Mouse (Mus musculus): ENCODE data around the gene Fam213b. TPM values are rescaled to one million over a fixed set of nuclear protein-coding genes. Genes with fewer than 3 reads are reported as not detected.
A peak's percentile ranks its signal among the peaks of the same experiment; 100 is the strongest.

Fam213b gene
- total and polyA plus RNA-seq, 3 experiments, result not detected

GRCm38 (mm10) chr4:154887593-154888250 is 11.2 kb downstream of the Fam213b start:
- peaks cover 61% of the 10 kb centered on the region for H3K27me3 ChIP-seq (ENCODE audit: insufficient read depth, low read length)
- no peaks in the 10 kb centered on the region for H3K36me3 ChIP-seq (replicated peaks)
- H3K4me1 ChIP-seq (ENCODE audit: insufficient read depth, low read depth, low read length), result peaks cover 2% of the 10 kb centered on the region; the same call in 1 of the 2 replicates
- ATAC-seq (ENCODE audit: extremely low read depth, insufficient number of reproducible peaks, low FRiP score, poor library complexity, severe bottlenecking), result no peak
- no peak for DNase-seq (ENCODE audit: low spot score)
- no peak overlapping the region for H3K4me3 ChIP-seq (ENCODE audit: low read depth, low read length)
- TF ChIP-seq CTCF (IDR thresholded peaks at IDR 0.05; ENCODE audit: low read depth, low read length), result no peak
- TF ChIP-seq GATA1 (IDR thresholded peaks at IDR 0.05; ENCODE audit: borderline replicate concordance, low read length), result no peak
- TF ChIP-seq GATA2 (IDR thresholded peaks at IDR 0.05; ENCODE audit: borderline replicate concordance, low read depth, low read length), result no peak
- TF ChIP-seq TAL1 (conservative IDR thresholded peaks at IDR 0.05; ENCODE audit: low read depth, low read length), result no peak
- no peak for TF ChIP-seq POLR2AphosphoS5 (IDR thresholded peaks at IDR 0.05; ENCODE audit: insufficient replicate concordance, low read depth, low read length)
- no peaks in the 10 kb centered on the region for H3K9me3 ChIP-seq (replicated peaks)

- ATAC-seq (ENCODE audit: extremely low read depth, insufficient number of reproducible peaks, low FRiP score, poor library complexity, severe bottlenecking) (no peak), DNase-seq (ENCODE audit: low spot score) (no peak)
- Histone ChIP-seq H3K36me3 (replicated peaks) (no peaks in the 10 kb centered on the region), H3K4me1 (ENCODE audit: insufficient read depth, low read depth, low read length) (peaks cover 3% of the 10 kb centered on the region), H3K27me3 (ENCODE audit: insufficient read depth, low read length) (peaks cover 57% of the 10 kb centered on the region), H3K9me3 (replicated peaks) (no peaks in the 10 kb centered on the region), H3K4me3 (ENCODE audit: low read depth, low read length) (no peak overlapping the region)
- TF ChIP-seq POLR2AphosphoS5 (IDR thresholded peaks at IDR 0.05; ENCODE audit: insufficient replicate concordance, low read depth, low read length), result no peak
Observed at GRCm38 (mm10) chr4:154886876-154887592, 11.9 kb downstream of the Fam213b start.

- Histone ChIP-seq H3K9me3 (replicated peaks) (no peaks in the 10 kb centered on the region), H3K4me3 (ENCODE audit: low read depth, low read length) (no peak overlapping the region), H3K4me1 (ENCODE audit: insufficient read depth, low read depth, low read length) (peaks cover 19% of the 10 kb centered on the region), H3K36me3 (replicated peaks) (no peaks in the 10 kb centered on the region), H3K27me3 (ENCODE audit: insufficient read depth, low read length) (peaks cover 48% of the 10 kb centered on the region)
- DNase-seq (ENCODE audit: low spot score) (no peak), ATAC-seq (ENCODE audit: extremely low read depth, insufficient number of reproducible peaks, low FRiP score, poor library complexity, severe bottlenecking) (no peak)
- no peak for TF ChIP-seq POLR2AphosphoS5 (IDR thresholded peaks at IDR 0.05; ENCODE audit: insufficient replicate concordance, low read depth, low read length)
- no peak for TF ChIP-seq CTCF (IDR thresholded peaks at IDR 0.05; ENCODE audit: low read depth, low read length)
- no peak for TF ChIP-seq GATA1 (IDR thresholded peaks at IDR 0.05; ENCODE audit: borderline replicate concordance, low read length)
- no peak for TF ChIP-seq GATA2 (IDR thresholded peaks at IDR 0.05; ENCODE audit: borderline replicate concordance, low read depth, low read length)
- no peak for TF ChIP-seq TAL1 (conservative IDR thresholded peaks at IDR 0.05; ENCODE audit: low read depth, low read length)
Observed at GRCm38 (mm10) chr4:154885416-154885815, 13.5 kb downstream of the Fam213b start.

- H3K9me3 ChIP-seq (replicated peaks), result no peaks in the 10 kb centered on the region
- H3K27me3 ChIP-seq (ENCODE audit: insufficient read depth, low read length), result peaks cover 33% of the 10 kb centered on the region
- ATAC-seq (ENCODE audit: extremely low read depth, insufficient number of reproducible peaks, low FRiP score, poor library complexity, severe bottlenecking) (no peak), DNase-seq (ENCODE audit: low spot score) (no peak)
- H3K4me3 ChIP-seq (ENCODE audit: low read depth, low read length), result no peak overlapping the region; the same call in 1 of the 2 replicates
- H3K4me1 ChIP-seq (ENCODE audit: insufficient read depth, low read depth, low read length), result peaks cover 24% of the 10 kb centered on the region
- TF ChIP-seq GATA1 (IDR thresholded peaks at IDR 0.05; ENCODE audit: borderline replicate concordance, low read length), result no peak
- TF ChIP-seq TAL1 (conservative IDR thresholded peaks at IDR 0.05; ENCODE audit: low read depth, low read length), result no peak
- TF ChIP-seq GATA2 (IDR thresholded peaks at IDR 0.05; ENCODE audit: borderline replicate concordance, low read depth, low read length), result no peak
- no peak for TF ChIP-seq POLR2AphosphoS5 (IDR thresholded peaks at IDR 0.05; ENCODE audit: insufficient replicate concordance, low read depth, low read length)
- no peak for TF ChIP-seq CTCF (IDR thresholded peaks at IDR 0.05; ENCODE audit: low read depth, low read length)
- no peaks in the 10 kb centered on the region for H3K36me3 ChIP-seq (replicated peaks)
Observed at GRCm38 (mm10) chr4:154882014-154882659, 16.8 kb downstream of the Fam213b start.

- Histone ChIP-seq H3K4me1 (ENCODE audit: insufficient read depth, low read depth, low read length) (peaks cover 24% of the 10 kb centered on the region), H3K4me3 (ENCODE audit: low read depth, low read length) (no peak overlapping the region; the same call in 1 of the 2 replicates), H3K9me3 (replicated peaks) (no peaks in the 10 kb centered on the region), H3K36me3 (replicated peaks) (no peaks in the 10 kb centered on the region), H3K27me3 (ENCODE audit: insufficient read depth, low read length) (peaks cover 29% of the 10 kb centered on the region)
- TF ChIP-seq TAL1 (conservative IDR thresholded peaks at IDR 0.05; ENCODE audit: low read depth, low read length) (peak; percentile 41), GATA1 (IDR thresholded peaks at IDR 0.05; ENCODE audit: borderline replicate concordance, low read length) (no peak), CTCF (IDR thresholded peaks at IDR 0.05; ENCODE audit: low read depth, low read length) (no peak)
- ATAC-seq (ENCODE audit: extremely low read depth, insufficient number of reproducible peaks, low FRiP score, poor library complexity, severe bottlenecking) (peak; percentile 86), DNase-seq (ENCODE audit: low spot score) (peak; percentile 38)
Observed at GRCm38 (mm10) chr4:154880730-154881129, 18.2 kb downstream of the Fam213b start.

GRCm38 (mm10) chr4:154877864-154878548 is 20.9 kb downstream of the Fam213b start:
- ATAC-seq (ENCODE audit: extremely low read depth, insufficient number of reproducible peaks, low FRiP score, poor library complexity, severe bottlenecking) (peak; percentile 76), DNase-seq (ENCODE audit: low spot score) (peak; percentile 76)
- TF ChIP-seq GATA2 (IDR thresholded peaks at IDR 0.05; ENCODE audit: borderline replicate concordance, low read depth, low read length) (no peak), CTCF (IDR thresholded peaks at IDR 0.05; ENCODE audit: low read depth, low read length) (no peak), POLR2AphosphoS5 (IDR thresholded peaks at IDR 0.05; ENCODE audit: insufficient replicate concordance, low read depth, low read length) (no peak), TAL1 (conservative IDR thresholded peaks at IDR 0.05; ENCODE audit: low read depth, low read length) (no peak), GATA1 (IDR thresholded peaks at IDR 0.05; ENCODE audit: borderline replicate concordance, low read length) (no peak)
- Histone ChIP-seq H3K36me3 (replicated peaks) (no peaks in the 10 kb centered on the region), H3K4me1 (ENCODE audit: insufficient read depth, low read depth, low read length) (peaks cover 22% of the 10 kb centered on the region), H3K27me3 (ENCODE audit: insufficient read depth, low read length) (peaks cover 14% of the 10 kb centered on the region), H3K9me3 (replicated peaks) (no peaks in the 10 kb centered on the region), H3K4me3 (ENCODE audit: low read depth, low read length) (peak overlapping the region; percentile 49; the same call in 1 of the 2 replicates)

Data from G1E (cell line).